Mouse (Mus musculus): ENCODE measurements around the gene Eif4enif1. TPM values are rescaled to one million over a fixed set of nuclear protein-coding genes. Genes with fewer than 3 reads are reported as not detected.

The Eif4enif1 gene
- total RNA-seq, 2 experiments from 2014 or later = 57.4 to 72.3 TPM

DNA sequence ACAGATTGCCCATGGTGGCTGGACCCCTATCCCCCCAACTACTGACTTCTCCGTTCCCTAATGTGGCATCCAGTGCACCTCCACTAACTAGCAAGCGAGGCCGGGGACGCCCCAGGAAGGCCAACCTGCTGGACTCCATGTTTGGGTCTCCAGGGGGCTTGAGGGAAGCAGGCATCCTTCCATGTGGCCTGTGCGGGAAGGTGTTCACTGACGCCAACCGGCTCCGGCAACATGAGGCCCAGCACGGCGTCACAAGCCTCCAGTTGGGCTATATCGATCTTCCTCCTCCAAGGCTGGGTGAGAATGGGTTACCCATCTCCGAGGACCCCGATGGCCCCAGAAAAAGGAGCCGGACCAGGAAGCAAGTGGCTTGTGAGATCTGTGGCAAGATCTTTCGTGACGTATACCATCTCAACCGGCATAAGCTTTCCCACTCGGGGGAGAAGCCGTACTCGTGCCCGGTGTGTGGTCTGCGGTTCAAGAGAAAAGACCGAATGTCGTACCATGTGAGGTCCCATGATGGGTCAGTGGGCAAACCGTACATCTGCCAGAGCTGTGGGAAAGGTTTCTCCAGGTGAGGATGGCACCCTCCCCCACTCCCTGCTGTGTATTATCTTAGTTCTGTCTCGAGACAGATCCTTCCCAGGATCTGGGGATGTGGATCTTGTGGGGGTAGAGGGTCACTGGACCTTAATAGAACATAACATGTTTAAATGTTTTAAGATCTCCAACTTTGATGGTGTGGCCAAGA, 89.3 kb downstream of the Eif4enif1 start:
- intact Hi-C loops (cut with DNase I) = loop anchor here (2.0 kb wide), 1 partner anchor 39 kb away; the partner anchor contains the start of gene Pik3ip1
- DNase-seq (ENCODE audit: low spot score in 2 of 2) = peak; percentile 29 to 30

DNA sequence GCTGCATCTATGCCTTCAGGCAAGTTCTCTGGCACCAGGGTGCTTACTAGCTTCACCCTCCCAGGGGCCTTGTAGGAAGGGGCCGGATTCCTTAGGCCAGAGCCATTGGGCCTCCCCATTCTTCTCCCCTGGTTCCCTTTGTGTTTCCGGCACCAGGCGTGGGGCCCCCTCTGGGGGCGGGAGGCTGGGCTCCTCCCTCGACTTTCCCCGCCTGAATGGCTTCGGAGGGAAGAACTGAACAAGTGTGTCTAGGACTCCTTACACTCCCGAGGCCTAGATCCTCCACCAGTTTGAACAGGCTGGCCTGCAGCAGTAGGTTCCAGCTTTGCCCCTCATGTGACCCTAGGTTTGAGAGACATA, 89.8 kb downstream of the Eif4enif1 start:
- peak; percentile 20 to 47 for DNase-seq (ENCODE audit: low spot score in 2 of 2)
- intact Hi-C loops (cut with DNase I) = no loop called here

DNA sequence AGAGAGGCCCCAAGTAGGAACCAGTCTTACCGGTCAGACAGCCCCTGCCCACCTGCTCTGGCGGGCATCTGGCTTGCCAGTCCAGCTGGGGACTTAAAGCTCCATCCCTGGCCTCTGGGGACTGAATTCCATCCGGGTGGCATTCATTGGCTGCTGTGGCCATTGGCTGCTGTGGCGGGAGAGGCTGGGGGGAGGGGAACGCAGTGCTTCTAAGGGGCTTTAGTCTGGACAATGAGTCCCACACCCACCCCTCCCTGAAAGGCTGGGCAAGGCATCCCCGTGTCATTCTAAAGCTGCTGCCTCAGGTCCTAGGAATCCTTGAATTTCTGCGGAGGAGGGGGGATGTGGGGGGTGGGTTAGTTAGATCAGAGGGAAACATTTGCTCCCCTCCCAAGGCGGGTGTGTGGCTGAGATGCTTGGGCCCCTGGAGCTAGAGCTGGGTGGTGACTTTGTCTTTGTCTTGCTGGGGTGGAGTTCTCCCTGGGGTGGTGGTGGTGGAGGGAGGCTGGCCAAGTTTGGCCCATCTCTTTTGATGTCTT, 90.6 kb downstream of the Eif4enif1 start:
- no peak for DNase-seq (ENCODE audit: low spot score in 2 of 2)
- intact Hi-C loops (cut with DNase I) = no loop called here

DNA sequence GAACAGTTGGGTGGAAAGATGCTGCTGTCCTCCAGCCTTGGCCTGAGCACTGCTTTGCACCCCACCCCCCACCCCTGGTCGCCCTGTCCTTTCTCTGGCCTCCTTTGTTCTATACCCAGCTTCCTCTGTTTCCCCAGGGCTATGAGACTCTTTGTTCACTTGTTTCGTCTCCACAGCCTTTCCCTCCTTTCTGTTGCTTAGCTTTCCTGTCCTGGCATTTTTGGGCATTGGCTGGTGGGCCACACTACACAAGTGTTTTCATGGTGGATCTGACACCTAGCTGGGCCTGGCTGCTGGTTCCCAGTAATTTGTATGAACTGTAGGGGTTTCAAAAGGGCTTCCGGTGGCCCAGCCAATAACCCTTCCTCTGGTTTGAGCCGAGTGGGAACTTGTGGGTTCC, 91.2 kb downstream of the Eif4enif1 start:
- no peak for DNase-seq (ENCODE audit: low spot score in 2 of 2)
- intact Hi-C loops (cut with DNase I) = no loop called here

Other genes starting within 250 kb of the Eif4enif1 start
- gene Sfi1, start 8.9 kb upstream of the Eif4enif1 start, total RNA-seq (2021) = 10 to 100 TPM; 43.7 to 73.1 TPM
- 10 to 100 TPM; 86.5 to 91.1 TPM for gene Drg1, start 64.0 kb downstream of the Eif4enif1 start, total RNA-seq (2021)
- gene Patz1, start 86.5 kb downstream of the Eif4enif1 start, total RNA-seq (2021) = 10 to 100 TPM; 48.3 to 49.2 TPM
- 10 to 100 TPM; 32.6 to 34.3 TPM for gene Pik3ip1, start 128.0 kb downstream of the Eif4enif1 start, total RNA-seq (2021)
- gene Limk2, start 206.8 kb downstream of the Eif4enif1 start, total RNA-seq (2021) = 100 to 1,000 TPM in 1 of 2 experiments, 10 to 100 TPM in 1; 82.9 to 103 TPM
- 10 to 100 TPM; 26.9 to 27.5 TPM for gene Rnf185, start 250.0 kb downstream of the Eif4enif1 start, total RNA-seq (2021)